Mouse (Mus musculus) testis, adult 2 months (tissue): Measurements from ENCODE around the gene Arl10. TPM values are rescaled to one million over a fixed set of nuclear protein-coding genes. Genes with fewer than 3 reads are reported as not detected.
A peak's percentile ranks its signal among the peaks of the same experiment; 100 is the strongest.
"Not testable (repeated sequence)": the region's sequence is repeated elsewhere in the genome, so short reads cannot be mapped to it uniquely, and the experiment has no call there.

ENCODE experiments used
- H3K27ac ChIP-seq: fragments of 200-500 bp; 2 replicates; pipeline ENCODE4 v1.5.1; 2012; ENCODE audit warnings: low read depth, low read length; ENCODE audit not compliant: control insufficient read depth, insufficient read depth
- H3K27me3 ChIP-seq: fragments of 200-500 bp; 2 replicates; pipeline ENCODE4 v1.6.1; 2012; ENCODE audit warnings: mild to moderate bottlenecking, low read length, moderate library complexity; ENCODE audit not compliant: control insufficient read depth, insufficient read depth
- H3K36me3 ChIP-seq: fragments of 200-500 bp; 2 replicates; pipeline ENCODE4 v1.6.1; 2012; ENCODE audit warnings: mild to moderate bottlenecking, low read length; ENCODE audit not compliant: control insufficient read depth, insufficient read depth
- H3K4me1 ChIP-seq: fragments of 200-500 bp; 2 replicates; pipeline ENCODE4 v1.6.1; 2012; ENCODE audit warnings: low read length; ENCODE audit not compliant: control insufficient read depth, insufficient read depth
- H3K4me3 ChIP-seq: fragments of 200-500 bp; 2 replicates; pipeline ENCODE4 v1.5.1; 2012; ENCODE audit warnings: low read depth, mild to moderate bottlenecking, low read length, moderate library complexity, mixed read lengths; ENCODE audit not compliant: control insufficient read depth
- CTCF ChIP-seq: fragments of 200-500 bp; IDR thresholded peaks from 2 replicates; pipeline ENCODE4 v1.5.1; 2012; ENCODE audit warnings: low read depth, mild to moderate bottlenecking, inconsistent platforms, low read length, moderate library complexity; ENCODE audit not compliant: control insufficient read depth, insufficient read depth, insufficient replicate concordance
- POLR2A ChIP-seq: fragments of 200-500 bp; IDR thresholded peaks from 2 replicates; pipeline ENCODE4 v1.6.1; 2012; ENCODE audit warnings: low read depth, mild to moderate bottlenecking, inconsistent platforms, low read length, moderate library complexity; ENCODE audit not compliant: control insufficient read depth
- polyA plus RNA-seq: library from polyadenylated mRNA; depleted of rRNA; stranded (reverse); fragments of >200 nt; gene quantifications from 2 replicates; pipeline ENCODE4 v1.2.3, GENCODE M21; 2012

The Arl10 gene
- polyA plus RNA-seq, 1 experiment: 1.8 TPM

DNA sequence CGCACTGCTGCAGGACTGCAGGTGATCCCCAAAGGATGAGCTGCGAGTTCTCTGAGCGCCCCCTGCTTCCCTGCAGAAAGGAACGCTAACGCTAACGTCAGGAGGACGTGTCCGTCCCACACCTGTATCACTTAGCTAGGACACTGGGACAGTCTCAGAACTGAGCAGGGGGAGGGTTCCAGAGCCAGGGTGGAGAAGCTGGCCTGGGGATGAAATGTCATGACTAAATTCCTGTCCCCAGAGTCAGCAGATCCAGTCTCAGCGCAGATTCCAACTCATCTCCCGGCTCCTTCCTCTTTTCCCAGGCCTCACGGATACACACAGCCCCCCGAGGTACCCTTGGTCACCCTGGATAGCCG lies 35.8 kb downstream of the Arl10 start:
- H3K27ac ChIP-seq: peak overlapping the region; percentile 59; the same call in 1 of the 2 replicates
- H3K27me3 ChIP-seq: no peaks in the 10 kb centered on the region
- no peak for TF ChIP-seq POLR2A
- TF ChIP-seq CTCF: no peak
- H3K4me3 ChIP-seq: peak overlapping the region; percentile 75
- peaks cover 13% of the 10 kb centered on the region for H3K4me1 ChIP-seq
- no peaks in the 10 kb centered on the region for H3K36me3 ChIP-seq

DNA sequence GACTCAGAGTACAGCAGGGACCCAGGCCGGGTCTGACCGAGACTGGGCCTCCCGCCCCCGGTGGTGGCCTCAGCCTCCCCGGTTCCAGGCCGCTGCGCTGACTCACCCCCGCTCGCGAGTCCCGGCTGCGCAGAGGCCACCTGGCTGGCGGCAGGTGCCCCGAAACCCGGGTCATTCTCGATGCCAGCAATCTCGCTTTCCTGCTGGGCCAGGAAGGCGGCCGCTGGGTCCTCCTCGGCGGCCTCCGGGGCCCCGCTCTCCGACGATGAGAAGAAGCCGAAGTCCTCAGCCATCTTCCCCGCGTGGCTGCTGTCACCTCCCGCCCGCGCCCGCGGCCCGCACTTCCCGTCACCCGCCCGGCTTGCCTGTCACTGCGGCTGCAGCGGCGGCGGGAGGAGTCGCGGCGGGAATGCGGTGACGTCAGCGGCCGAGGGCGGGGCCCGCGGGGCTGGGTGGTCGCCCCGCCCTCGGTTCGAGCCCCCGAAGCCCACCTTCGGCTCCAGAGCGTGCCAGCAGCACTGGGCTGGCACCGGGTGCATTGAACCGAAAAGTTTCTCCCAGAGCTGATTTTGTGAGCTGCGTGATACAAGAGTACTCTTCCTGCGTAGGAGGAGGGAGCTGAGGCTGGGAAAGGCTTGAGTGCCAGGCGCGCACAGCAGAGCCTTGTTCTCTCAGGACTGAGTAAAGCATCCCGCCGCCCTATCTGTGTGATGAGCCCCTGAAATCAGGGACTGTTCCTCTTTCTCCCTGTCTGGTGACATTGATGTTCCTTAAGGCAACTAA lies 36.3 kb downstream of the Arl10 start, which contains the start of gene Cltb:
Gene Cltb (minus strand): TSS at position 373 of the 783 bp plus-strand sequence.
- TF ChIP-seq POLR2A (0 out of 2 replicates have a peak, but pooled peaks have one; percentile 33), CTCF (no peak)
- no peaks in the 10 kb centered on the region for H3K27me3 ChIP-seq
- H3K4me3 ChIP-seq: peak within 1 kb of the TSS; percentile 75
- H3K4me1 ChIP-seq: peaks cover 13% of the 10 kb centered on the region
- H3K27ac ChIP-seq: peak within 1 kb of the TSS; percentile 59; the same call in 1 of the 2 replicates
- no peaks in the 10 kb centered on the region for H3K36me3 ChIP-seq

GRCm38 (mm10) chr13:54613141-54613540 lies 38.3 kb downstream of the Arl10 start:
- H3K4me3 ChIP-seq, H3K27ac ChIP-seq, H3K27me3 ChIP-seq, H3K36me3 ChIP-seq: not testable (repeated sequence)
- H3K4me1 ChIP-seq: peaks cover 13% of the 10 kb centered on the region

GRCm38 (mm10) chr13:54616307-54616706 lies 41.5 kb downstream of the Arl10 start:
- Histone ChIP-seq H3K27me3 (no peaks in the 10 kb centered on the region), H3K36me3 (no peaks in the 10 kb centered on the region), H3K27ac (no peak overlapping the region), H3K4me1 (peaks cover 5% of the 10 kb centered on the region), H3K4me3 (no peak overlapping the region)
- TF ChIP-seq CTCF (no peak), POLR2A (no peak)

- Histone ChIP-seq H3K27me3 (no peaks in the 10 kb centered on the region), H3K27ac (no peak overlapping the region), H3K4me1 (peaks cover 5% of the 10 kb centered on the region), H3K36me3 (no peaks in the 10 kb centered on the region), H3K4me3 (no peak overlapping the region)
- TF ChIP-seq POLR2A (no peak), CTCF (no peak)
These were observed 42.2 kb downstream of the Arl10 start for GRCm38 (mm10) chr13:54616998-54617397.

DNA sequence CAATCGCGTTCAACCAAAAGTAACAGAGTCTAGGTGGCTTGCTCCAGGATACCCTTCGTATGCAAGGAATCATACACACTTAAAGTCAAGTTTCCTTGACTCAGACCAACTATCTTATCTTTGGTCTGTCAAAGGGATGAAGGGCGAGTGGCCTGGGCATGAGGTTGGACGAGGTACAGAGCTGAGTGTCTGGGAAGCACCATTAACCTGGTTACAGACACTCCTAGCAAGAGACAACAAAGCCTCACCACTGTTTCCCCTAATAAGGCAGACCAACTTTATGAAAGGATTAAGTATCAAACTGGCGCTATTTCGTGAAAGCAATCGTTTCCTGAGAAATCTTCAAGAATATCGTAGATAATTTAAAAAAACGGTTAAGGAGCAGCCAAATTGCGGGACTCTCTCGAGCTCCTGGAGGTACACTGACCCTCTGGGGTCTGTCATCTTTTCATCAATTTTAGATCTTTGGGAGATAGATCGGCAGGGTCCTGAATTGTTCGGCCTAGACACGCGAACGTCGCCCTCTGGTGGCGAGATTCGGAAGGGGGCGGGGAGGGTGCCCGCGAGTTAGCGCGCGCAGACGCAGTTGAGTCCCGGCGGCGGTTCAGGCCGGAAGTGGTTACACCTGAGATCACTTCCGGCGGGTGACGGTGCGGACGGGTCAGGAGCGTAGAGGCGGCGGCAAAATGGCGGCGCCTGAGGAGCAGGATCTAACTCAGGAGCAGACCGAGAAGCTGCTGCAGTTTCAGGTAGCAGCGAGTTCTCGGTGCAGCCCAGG lies 46.5 kb downstream of the Arl10 start, which contains the start of gene Faf2:
Gene Faf2 (plus strand): TSS at position 630 of the 778 bp plus-strand sequence.
- no peaks in the 10 kb centered on the region for H3K36me3 ChIP-seq
- H3K4me1 ChIP-seq: peaks cover 7% of the 10 kb centered on the region; the same call in 1 of the 2 replicates
- no peaks in the 10 kb centered on the region for H3K27me3 ChIP-seq
- peak within 1 kb of the TSS; percentile 88 for H3K4me3 ChIP-seq
- TF ChIP-seq CTCF (peak; percentile 93; the same call in 1 of the 2 replicates), POLR2A (peak; percentile 98)
- peak within 1 kb of the TSS; percentile 88 for H3K27ac ChIP-seq

GRCm38 (mm10) chr13:54621960-54622521 lies 47.2 kb downstream of the Arl10 start:
- no peaks in the 10 kb centered on the region; the same call in 1 of the 2 replicates for H3K36me3 ChIP-seq
- H3K27ac ChIP-seq: peak overlapping the region; percentile 88
- TF ChIP-seq CTCF (no peak), POLR2A (no peak)
- H3K27me3 ChIP-seq: no peaks in the 10 kb centered on the region
- H3K4me1 ChIP-seq: peaks cover 7% of the 10 kb centered on the region; the same call in 1 of the 2 replicates
- H3K4me3 ChIP-seq: peak overlapping the region; percentile 88
